Mouse (Mus musculus) cortical plate, adult 2 months (tissue): ENCODE results near the gene Cdkn2d.

Experiments used
- CTCF ChIP-seq: fragments of 200-500 bp; IDR thresholded peaks from 2 replicates; pipeline ENCODE4 v1.5.1; 2011; ENCODE audit warnings: mild to moderate bottlenecking, control low read depth, low read length; ENCODE audit not compliant: insufficient read depth; ENCODE audit errors: extremely low read depth
- POLR2A ChIP-seq: fragments of 200-500 bp; IDR thresholded peaks from 2 replicates; pipeline ENCODE4 v1.6.1; 2011; ENCODE audit warnings: mild to moderate bottlenecking, low read length, control low read depth; ENCODE audit not compliant: insufficient read depth; ENCODE audit errors: extremely low read depth

DNA sequence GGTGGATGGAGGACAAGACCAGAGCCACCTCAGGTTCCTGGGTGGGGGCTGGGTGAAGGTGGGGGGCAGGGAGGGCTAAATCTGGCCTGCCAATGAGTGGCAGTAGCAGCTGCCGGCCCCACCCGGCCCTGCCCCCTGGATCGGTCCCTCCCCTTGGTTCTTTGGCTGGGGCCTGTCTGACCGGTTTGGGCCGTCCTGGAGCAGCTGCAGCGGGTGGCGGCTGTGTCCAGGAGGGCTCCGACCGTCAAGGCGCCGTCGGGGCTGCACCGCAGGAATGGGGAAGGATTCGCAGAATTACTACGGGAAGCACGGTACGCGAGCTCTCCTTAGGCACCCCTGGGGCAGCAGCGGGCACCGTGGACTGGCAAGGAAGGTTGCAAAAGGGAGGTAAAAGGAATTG, 46.4 kb upstream of the Cdkn2d start:
- TF ChIP-seq CTCF = no peak
- no peak for TF ChIP-seq POLR2A
